Mouse (Mus musculus) megakaryocyte, adult 5-6 weeks (primary cell): ENCODE results near the gene Hrasls5. TPM values are rescaled to one million over a fixed set of nuclear protein-coding genes. Genes with fewer than 3 reads are reported as not detected.

Source experiments
- ATAC-seq: 2 replicates; pipeline ENCODE4 v1.8.0; 2016; ENCODE audit warnings: mild to moderate bottlenecking, inconsistent platforms; ENCODE audit not compliant: poor library complexity, severe bottlenecking
- total RNA-seq, 2 experiments: library from RNA; stranded (forward) in 1 of 2; stranded (reverse) in 1 of 2; fragments of 153-499, 151-499 nt in 1 of 2; fragments of 221-1000, 200-1000 nt in 1 of 2; gene quantifications; 2 replicates each; pipeline versions ENCODE4 v1.2.3 to v1.2.4; 2015 to 2017

Gene Hrasls5
- total RNA-seq, 2 experiments from 2014 or later, result not detected

- no peak for ATAC-seq
These were observed 6.2 kb upstream of the Hrasls5 start for GRCm38 (mm10) chr19:7605930-7606783.

GRCm38 (mm10) chr19:7606801-7607689 is 5.3 kb upstream of the Hrasls5 start, which contains the start of gene Lgals12:
Gene Lgals12 (minus strand): TSS chr19:7607193.
- no peak for ATAC-seq

DNA sequence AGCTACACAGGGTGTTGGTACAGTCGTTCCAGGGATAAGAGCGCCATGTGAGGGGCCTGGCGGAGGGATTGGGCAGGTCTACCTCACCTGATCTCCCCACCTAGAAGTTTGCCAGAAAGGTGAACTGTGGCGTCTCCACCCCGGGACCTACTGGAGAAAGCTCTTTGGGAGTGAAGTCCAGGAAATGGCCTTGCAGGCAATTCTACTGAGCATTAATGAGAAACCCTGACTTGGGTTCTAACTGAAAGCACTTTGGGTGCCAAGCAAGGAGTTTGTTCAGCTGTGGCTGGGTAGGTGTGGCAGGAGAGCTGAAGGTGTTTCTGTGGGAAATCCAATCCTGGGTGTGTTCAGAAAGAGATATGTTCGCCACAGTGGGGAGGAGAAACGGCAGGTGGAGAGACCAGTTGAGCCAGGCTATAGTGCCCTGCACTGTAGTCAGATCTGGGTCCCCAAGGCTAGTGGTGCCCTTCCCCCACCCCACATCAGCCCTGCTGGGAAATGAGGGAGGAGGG is 4.6 kb upstream of the Hrasls5 start:
- ATAC-seq, result no peak

DNA sequence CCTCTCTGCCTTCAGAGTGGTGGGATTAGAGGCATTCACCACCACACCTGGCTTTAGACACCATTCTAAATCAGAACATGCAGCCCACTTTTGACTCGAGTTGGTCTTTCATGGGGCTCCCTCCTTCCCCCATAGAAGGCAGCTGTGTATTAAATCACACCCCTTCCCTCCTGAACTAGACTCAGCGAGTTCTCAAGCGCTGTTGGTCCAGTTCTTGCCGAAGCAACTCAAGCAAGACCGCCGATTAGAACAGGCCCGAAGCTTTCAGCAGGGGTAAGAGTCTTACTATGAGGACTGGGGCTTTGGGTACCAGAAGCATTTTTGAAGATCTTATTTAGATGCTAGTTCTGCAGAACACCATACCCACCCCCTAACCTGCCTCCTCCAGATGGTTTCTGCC is 810 bp downstream of the Hrasls5 start:
- no peak for ATAC-seq

- no peak for ATAC-seq
These were observed 4.0 kb downstream of the Hrasls5 start for GRCm38 (mm10) chr19:7616231-7616930.

- no peak for ATAC-seq
These were observed 4.7 kb downstream of the Hrasls5 start for GRCm38 (mm10) chr19:7617085-7617484.

GRCm38 (mm10) chr19:7617696-7618095 is 5.4 kb downstream of the Hrasls5 start:
- ATAC-seq, result no peak

- ATAC-seq, result no peak
These were observed 20.7 kb downstream of the Hrasls5 start for GRCm38 (mm10) chr19:7633021-7633420.

DNA sequence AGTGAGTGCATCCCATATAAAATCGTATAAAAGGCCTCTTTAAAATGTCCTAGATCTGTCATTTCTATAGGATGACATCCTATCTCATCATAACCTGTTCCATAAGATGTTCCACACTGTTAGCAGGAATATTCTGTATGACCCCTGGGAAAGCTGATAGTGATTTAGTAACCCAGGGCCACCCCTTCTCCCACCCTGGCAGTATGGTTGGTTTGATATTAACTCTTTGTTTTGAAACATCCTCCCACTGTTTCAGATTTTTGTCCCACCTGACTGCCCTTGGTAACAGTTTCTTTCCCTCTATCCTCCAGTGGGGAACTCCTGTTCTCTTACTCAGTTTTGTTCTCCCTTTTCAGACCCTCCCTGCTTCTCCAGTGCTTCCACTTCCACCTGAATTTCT is 21.4 kb downstream of the Hrasls5 start:
- no peak for ATAC-seq

DNA sequence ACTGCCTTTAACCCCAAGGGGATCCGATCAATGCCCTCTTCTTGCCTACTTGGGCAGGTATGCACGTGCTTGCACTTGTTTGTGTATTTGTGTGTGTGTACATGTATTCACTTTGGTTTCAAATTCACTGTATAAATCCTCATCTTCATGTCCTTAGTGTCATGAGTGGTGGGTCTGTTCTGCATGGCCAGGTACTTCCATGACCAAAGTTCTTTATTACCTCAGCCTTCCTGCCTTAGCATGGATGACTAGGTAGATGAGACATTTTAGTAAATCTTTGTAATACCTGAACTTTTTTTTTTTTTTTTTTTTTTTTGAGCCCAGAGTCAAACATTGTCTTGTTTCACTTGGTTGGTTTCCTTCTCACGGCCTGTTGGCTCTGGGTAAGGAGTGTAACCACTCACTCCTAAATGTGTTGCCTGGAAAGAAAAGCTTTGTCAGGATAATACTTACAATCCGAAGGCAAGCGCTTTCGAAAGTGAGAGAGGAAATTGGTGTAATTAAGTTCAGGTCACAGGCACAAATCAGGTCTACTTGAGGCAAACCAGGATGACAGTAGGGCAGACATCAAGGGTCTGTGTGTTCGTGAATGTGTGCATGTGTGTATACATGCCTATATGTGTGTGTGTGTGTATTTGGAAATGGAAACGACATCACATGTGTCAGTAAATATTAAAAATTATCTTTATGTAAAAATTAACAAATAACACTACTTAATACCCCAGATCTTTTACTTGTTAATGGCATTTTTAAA is 36.7 kb downstream of the Hrasls5 start:
- no peak for ATAC-seq

DNA sequence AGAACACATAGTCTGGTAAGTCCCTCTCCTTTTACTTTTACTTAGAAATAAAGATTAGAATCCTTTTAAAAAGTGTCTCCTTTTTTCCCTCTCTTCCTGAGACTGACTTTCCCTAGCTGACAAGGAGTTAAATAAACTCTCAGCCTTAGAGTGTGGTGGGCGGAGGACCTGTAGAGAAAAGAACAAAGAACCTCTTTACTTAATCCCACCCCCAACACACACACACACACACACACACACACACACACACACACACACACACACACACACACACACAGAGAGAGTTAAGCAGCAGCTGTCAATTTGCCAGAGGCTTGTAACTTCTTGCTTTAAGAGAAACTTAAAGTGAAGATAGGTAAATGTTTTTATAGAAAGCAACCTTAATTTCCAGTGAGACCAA is 59.7 kb downstream of the Hrasls5 start:
- no peak for ATAC-seq

- ATAC-seq, result no peak
These were observed 75.6 kb downstream of the Hrasls5 start for GRCm38 (mm10) chr19:7687988-7688387.

Other genes with a start within 250 kb of the Hrasls5 start
- 6.8 and 9.4 TPM in 2 replicates for gene Spindoc, start 229.5 kb upstream of the Hrasls5 start, total RNA-seq (2015)
- 5.8 and 9.0 TPM in 2 replicates for gene Spindoc, start 229.5 kb upstream of the Hrasls5 start, total RNA-seq (2017)
- 0.41 and 0.98 TPM in 2 replicates for gene 2700081O15Rik, start 194.9 kb upstream of the Hrasls5 start, total RNA-seq (2015)
- gene 2700081O15Rik, start 194.9 kb upstream of the Hrasls5 start, total RNA-seq (2017), result 0.51 and 0.61 TPM in 2 replicates
- 209 and 213 TPM in 2 replicates for gene Rtn3, start 129.3 kb upstream of the Hrasls5 start, total RNA-seq (2015)
- gene Rtn3, start 129.3 kb upstream of the Hrasls5 start, total RNA-seq (2017), result 75.3 and 90.5 TPM in 2 replicates
- gene Atl3, start 118.5 kb upstream of the Hrasls5 start, total RNA-seq (2015), result 31.3 and 34.7 TPM in 2 replicates
- gene Atl3, start 118.5 kb upstream of the Hrasls5 start, total RNA-seq (2017), result 42.8 and 45.8 TPM in 2 replicates
- gene Pla2g16, start 55.1 kb upstream of the Hrasls5 start, total RNA-seq (2015), result 4.7 and 4.9 TPM in 2 replicates
- gene Pla2g16, start 55.1 kb upstream of the Hrasls5 start, total RNA-seq (2017), result 4.8 and 5.1 TPM in 2 replicates
- gene Lgals12, start 5.3 kb upstream of the Hrasls5 start, total RNA-seq (2015), result not detected in 2 replicates
- gene Lgals12, start 5.3 kb upstream of the Hrasls5 start, total RNA-seq (2017), result not detected in 2 replicates
- not detected in 2 replicates for gene Slc22a19, start 98.8 kb downstream of the Hrasls5 start, total RNA-seq (2015)
- gene Slc22a19, start 98.8 kb downstream of the Hrasls5 start, total RNA-seq (2017), result not detected in 2 replicates
- not detected in 2 replicates for gene Slc22a26, start 190.1 kb downstream of the Hrasls5 start, total RNA-seq (2015)
- gene Slc22a26, start 190.1 kb downstream of the Hrasls5 start, total RNA-seq (2017), result not detected in 2 replicates